Mouse (Mus musculus): ENCODE measurements around the gene Zfp771.

DNA sequence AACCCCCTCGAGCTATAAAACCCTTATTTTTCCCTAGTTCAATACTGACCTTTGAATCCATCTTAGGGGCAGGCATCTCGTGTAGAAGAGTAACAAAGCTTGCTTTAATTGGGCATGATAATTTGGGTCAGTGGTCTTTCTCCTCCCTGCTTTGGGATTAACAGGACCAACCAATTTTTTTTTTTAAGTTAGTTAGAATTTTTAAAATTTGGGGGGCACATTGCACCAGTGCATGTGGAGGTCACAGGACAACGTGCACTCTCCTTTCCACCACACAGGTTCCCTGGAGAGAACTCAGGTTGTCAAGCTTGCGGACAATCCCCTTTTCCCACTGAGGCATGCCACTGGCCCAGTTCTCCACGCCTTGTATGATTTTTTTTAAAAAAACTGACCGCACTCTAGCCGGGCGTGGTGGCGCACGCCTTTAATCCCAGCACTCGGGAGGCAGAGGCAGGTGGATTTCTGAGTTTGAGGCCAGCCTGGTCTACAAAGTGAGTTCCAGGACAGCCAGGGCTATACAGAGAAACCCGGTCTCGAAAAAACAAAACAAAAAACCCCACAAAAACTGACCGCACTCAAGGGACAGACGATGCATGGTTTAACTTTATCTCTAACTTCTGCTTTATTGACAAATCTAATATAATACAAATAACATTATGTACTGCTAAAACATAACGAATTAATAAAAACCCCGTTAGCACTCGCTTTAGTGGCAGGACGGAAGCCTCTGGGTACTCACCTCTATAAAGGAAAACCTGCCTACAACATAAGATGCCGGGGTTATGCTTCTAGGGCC is 12.1 kb upstream of the Zfp771 start:
- TF ChIP-seq CTCF (conservative IDR thresholded peaks at IDR 0.05; ENCODE audit: low read length) (no peak), POU5F1 (IDR thresholded peaks at IDR 0.05; ENCODE audit: borderline replicate concordance, low read length) (no peak), NANOG (IDR thresholded peaks at IDR 0.05; ENCODE audit: borderline replicate concordance, low read length) (no peak)

All from E14TG2a.4 (cell line).